Mouse (Mus musculus): ENCODE results near the gene Rnf168. TPM values are rescaled to one million over a fixed set of nuclear protein-coding genes. Genes with fewer than 3 reads are reported as not detected.
"Not testable (repeated sequence)": the region's sequence is repeated elsewhere in the genome, so short reads cannot be mapped to it uniquely, and the experiment has no call there.

Gene Rnf168
- total RNA-seq (2021): 29.1 and 33.9 TPM in 2 replicates
- long read RNA-seq, transcript Rnf168-201 (6 exons, 3,932 nt): major isoform, 11 of 16 reads
- long read RNA-seq, partial matches to known transcripts: 2 of 16 reads
- long read RNA-seq, other reads (novel, unspliced or antisense): 3 of 16 reads

DNA sequence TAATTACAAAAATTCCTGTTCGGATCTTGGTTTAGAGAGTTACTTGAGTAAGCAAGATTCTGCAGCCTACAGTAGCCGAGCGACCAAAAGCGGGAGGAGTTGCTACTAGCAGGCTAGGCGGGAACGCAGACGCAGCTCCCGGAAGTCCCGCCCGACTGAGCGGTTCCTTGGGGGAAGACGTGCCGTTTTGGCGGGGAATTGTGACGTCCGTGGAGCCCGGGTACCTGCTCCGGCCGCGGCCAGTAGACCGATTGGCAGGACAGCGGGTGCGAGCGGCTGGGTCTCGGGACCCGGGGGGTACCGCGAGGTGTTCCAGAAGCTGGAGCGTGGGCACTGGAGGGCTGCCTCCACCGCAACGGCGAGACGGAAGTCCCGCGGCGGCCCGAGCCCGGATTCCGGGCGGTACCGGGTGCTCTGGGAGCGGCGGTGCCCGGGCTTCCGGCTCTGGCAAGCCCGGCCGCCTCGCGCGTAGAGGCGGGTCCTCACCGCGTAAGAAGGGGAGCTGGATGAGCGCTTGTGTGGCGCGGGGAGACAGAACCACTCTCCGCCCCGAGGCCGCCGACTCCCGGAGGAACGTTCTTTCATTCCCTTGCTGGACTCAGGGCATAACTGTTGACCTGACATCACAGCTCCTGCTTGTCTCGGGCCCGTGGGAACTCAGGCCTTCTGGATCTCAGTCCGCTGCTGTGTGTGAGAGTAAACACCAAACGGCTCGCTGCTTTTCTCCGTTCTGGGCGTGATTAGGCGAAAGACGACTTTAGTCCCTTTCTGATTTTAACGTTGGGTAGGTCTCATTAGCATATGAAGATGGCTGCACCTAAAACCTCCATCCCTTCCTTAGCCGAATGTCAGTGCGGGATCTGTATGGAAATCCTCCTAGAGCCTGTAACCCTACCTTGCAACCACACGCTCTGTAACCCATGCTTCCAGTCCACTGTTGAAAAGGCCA lies at the start of gene Rnf168:
TSS of gene Rnf168 (plus strand) at position 152 of the 949 bp plus-strand sequence.
- peak; percentile 91 for DNase-seq

DNA sequence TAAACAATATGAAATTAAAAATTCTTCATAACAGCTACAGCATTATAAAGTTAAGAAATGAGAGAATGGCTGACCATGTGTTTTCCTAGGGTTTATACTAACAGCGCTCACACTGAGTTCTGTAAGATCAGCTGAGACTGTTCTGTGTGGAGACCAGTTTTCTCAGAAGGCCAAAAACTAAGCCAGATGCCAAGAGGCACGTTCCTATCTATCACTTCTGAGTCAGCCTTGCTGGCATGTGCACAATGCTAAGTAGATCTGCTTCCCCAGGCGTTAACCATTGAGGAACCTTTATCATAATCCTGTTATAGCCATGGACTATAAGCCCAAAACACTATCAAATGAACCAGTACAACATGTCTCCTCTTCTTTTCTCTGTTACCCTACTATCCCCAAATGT lies 45.2 kb upstream of the Rnf168 start:
- peak; percentile 45 for DNase-seq

DNA sequence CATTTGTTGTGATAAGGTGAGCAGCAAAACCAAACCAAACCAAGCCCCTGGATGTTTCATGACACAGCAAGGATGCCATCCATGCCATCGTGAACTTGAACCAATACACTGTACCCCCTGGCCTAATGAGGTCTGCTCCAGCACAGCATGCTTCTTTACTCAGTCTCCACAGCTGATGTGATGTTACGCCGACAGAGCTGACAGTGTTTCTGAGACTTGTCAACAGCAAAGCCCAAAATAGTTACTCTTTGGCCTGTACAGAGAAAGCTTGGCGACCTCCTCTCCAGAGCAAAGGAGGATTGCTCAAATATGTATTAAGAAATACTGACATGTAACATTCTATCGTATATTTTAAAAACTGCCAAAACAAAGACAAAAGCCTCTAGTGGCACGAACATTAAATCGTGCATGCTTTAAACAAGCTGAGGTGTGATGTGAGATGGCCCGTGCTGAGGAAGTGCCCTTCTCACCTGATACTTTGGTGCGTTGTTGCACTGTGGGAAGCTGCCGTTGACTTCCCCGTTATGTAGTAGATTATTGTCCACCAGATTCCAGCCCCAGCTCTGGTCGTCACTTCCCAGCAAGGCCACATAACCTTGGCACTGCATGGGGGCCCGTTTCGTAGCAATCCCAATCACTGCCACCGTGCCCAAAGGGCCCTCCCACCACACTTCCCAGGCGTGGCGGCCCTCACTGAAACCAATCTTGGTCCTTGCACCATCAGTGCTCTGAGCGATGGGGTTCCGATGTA lies 39.2 kb upstream of the Rnf168 start:
- DNase-seq: peak; percentile 22

DNA sequence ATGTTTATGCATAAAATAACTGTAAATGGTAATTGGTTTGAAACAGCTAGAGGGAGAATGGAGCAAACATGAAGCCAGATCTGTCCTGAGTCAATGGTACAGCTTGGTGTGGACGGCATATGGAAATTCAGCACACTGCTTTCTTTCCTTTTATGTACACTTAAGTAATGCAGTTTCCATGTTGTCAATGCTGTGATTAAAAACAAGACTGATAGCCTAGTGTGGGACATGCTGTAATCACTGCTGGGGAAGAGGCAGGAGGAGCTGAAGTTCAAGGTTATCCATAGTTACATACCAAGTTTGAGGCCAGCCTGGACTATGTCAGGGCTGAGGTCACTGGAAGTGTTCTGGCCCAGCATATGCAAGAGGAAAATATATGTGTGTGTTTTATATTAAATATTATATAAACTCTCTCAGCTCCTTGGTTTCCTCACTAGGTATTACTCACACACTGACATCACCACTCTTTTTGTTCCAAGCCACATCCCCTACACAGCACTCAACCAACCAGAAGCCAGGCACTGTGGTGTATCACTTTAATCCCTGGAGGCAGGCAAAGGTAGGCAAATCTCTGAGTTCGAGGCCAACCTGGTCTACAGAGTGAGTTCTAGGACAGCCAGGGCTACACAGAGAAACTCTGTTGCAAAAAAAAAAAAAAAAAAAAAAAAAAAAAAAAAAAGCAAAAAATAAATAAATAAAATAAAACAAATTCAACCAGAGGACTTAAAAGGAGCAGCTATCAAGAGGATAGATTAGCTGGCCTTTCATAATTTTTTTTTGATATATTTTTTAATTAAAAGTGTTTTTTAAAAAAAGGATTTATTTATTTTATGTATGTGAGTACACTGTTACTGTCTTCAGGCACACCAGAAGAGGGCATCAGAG lies 37.6 kb upstream of the Rnf168 start:
- DNase-seq: no peak

DNA sequence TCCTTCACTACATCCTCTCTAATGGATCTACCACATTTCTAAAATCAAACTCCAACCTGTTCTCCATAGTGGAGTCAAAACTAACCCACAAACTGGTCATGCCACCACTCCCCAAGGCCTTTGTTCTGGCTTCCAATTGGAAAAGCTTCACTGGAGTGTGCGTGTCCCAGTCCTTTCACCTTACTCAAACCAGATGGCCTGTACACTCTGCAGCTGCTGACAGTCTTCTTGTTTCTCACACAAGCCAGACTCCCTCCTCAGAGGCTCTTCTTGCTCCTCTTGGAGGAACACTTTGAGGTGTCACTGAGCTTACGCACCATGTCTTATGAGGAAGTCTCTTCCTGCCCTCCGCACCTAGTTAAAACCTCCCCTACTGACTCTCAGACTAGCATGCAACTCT lies 33.4 kb upstream of the Rnf168 start:
- no peak for DNase-seq

DNA sequence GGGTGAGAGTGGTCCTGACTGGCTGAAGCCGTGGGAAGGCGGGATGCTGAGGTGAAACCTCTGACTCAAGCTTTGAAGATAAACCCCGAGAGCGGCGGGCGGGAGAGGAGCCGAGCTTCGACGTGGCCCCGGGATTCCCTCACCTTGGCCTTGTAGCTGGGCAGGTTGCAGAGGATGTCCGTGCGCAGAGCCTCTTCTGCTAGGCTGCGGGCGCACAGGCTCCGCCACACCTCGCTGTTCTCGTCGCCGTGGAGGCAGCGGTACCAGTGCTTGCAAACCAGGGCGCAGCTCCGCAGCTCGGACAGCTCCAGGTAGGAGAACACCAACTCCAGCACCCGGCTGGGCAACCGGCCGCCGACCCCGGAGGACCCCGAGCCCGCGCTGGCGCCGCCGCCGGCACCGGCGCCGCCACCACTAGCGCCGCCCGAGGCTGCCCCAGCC lies 30.9 kb upstream of the Rnf168 start:
- peak; percentile 56 for DNase-seq

DNA sequence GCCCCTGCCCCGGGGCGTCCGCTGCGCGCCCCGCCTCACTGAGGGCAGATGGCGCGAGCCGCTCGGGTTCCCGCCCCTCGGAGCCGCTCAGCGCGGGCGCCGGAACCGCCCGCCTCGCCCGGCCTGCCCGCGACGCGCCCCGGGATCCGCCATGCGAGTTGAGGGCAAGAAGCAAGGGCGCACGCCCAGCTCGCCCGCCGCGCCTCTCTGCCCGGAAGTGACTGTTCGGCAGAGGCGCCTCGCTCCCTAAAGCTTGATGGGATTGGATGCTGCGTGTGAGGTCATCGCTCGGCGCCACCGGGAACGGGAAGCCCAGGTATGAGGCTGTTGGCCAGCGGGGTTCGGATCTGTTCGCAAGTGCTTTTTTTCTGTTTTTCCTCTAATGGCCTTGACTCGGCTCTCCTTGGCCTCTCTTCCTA lies 30.3 kb upstream of the Rnf168 start, which contains the start of the genes Fbxo45 and Wdr53:
TSS of gene Fbxo45 (minus strand) at position 207 of the 419 bp plus-strand sequence.
TSS of gene Wdr53 (plus strand) at position 276 of the 419 bp plus-strand sequence.
- DNase-seq: peak; percentile 97

DNA sequence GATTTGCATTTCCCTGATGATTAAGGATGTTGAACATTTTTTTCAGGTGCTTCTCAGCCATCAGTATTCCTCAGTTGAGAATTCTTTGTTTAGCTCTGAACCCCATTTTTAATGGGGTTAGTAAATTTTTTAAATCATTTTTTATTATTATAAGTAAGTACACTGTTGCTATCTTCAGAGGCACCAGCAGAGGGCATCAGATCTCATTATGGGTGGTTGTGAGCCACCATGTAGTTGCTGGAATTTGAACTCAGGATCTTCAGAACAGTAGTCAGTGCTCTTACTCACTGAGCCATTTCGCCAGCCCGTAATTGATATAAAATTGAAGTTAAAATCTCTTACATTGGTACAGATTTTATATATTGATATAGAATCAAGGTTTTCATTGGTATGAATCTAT lies 13.0 kb upstream of the Rnf168 start:
- peak; percentile 19 for DNase-seq

DNA sequence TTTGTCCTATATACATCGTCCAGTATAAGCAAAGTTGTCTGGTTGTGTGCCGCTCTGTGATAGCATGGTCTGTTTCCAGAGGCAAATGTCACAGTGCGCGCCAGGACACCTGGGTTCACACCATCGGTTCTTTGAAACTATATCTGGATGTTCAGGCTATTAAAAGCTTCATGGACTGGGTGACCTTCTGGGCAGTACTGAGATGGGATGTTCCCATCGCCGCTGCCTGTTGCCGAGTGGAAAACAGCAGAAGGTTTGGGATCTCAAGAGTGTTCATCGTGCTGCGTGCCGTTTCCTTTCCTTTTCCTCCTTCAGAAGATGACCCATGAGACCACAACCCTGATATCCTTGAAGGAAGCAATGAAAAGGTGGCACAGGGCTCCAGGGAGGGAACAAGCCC lies 6.0 kb upstream of the Rnf168 start, which contains the start of gene Smco1:
TSS of gene Smco1 (plus strand) at position 178 of the 400 bp plus-strand sequence.
- no peak for DNase-seq

DNA sequence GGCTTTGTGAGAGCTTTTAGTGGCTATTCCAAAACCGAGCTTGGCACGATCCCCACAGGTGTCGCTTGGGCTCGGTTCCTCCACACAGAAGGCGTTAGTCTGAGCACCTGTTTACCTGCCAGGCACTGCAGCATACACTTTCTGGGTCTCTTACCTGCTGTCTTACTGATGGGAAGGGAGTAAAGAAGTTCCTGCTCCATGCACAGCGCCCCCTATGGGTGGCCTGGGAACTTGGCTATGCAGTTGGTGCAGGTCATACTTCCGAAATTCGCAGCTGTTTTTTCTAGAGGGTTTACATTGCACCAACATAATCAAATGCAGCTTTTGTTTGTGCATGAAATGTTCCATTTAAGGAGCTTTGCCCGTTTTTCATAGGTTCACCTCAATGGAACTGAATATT lies 3.9 kb upstream of the Rnf168 start:
- DNase-seq: peak; percentile 5

DNA sequence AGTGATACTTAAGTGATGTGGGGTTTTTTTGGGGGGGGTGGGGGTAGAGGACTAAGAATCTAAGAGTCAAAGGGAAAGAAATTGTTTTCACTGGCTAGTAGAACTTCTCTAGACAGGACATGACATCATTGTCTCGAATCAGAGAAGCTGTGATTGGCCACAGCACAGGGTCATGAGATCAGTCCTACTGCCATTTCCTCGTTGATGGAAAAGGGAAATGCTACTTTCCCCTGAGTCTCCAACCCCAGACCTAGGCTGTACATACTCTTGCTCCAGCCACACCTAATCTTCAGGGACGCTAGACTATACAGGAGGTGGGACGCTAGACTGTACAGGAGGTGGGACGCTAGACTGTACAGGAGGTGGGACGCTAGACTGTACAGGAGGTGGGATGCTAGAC lies 2.2 kb upstream of the Rnf168 start:
- no peak for DNase-seq

DNA sequence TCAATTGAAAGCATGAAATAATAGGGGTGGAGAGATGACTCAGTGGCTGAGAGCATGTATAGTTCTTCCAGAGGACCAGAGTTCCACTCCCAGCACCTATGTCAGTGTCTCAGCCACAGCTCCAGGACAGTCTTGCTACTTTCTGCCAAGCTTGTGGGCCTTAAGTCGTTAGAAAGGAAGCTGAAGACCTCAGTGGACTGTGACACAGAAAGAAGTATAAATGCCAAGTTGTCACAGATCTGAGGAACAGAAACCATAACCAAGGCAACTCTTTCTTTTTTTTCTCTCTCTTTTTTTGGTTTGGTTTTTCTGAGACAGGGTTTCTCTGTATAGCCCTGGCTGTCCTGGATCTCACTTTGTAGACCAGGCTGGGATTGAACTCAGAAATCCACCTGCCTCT lies 1.4 kb upstream of the Rnf168 start:
- no peak for DNase-seq

DNA sequence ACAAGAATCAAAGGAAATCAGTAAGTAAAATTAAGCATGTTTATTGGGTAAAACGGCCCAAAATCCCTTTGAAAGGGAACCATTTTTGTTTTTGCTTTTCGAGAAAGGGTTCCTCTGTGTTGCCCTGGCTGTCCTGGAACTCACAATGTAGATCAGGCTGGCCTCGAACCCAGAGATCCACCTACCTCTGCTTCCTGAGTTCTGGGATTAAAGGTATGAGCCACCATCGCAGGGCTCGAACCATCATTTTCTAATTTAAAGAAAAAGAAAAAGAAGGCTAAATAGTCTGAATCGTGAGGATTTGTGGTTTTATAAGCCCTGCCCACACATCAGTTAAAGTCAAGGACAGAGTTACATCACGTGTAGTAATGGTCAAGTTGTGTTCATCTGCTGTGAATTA lies 1.1 kb downstream of the Rnf168 start:
- no peak for DNase-seq

DNA sequence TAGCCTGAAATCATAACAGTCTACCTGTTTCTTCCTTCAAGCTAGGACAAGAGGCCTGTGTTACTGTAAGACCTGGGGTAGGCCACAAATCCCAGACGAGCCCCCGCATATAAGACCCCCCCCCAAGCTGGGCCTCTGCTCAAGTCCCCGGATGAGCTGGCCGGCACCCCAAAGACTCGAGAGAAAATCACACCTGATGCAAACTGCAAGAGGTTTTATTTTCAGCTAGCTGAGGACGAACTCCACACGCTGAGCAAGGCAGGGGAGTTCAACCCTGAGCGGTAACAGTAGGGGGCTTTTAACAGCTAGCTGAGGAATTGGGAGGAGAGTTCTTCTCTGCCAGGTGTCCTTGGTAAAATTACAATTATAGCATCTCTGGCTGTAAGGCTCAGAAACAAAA lies 3.0 kb downstream of the Rnf168 start:
- no peak for DNase-seq

DNA sequence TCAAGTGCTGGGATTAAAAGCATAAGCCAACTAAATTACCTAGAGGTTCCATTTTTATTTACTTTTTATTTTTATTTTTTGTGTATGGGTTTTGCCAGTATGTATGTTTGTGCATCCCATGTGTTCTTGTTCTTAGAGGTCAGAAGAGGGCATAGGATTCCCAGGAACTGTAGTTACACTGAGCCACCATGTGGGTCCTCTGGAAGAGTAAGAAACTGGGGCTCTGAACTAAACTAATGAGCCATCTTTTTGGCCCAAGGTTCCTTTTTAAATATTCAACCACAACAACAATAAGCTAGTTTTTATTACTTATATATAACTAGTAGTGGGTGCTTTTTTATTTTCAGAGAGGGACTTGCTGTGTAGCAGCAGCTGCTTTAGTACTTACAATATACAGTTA lies 5.3 kb downstream of the Rnf168 start:
- no peak for DNase-seq

DNA sequence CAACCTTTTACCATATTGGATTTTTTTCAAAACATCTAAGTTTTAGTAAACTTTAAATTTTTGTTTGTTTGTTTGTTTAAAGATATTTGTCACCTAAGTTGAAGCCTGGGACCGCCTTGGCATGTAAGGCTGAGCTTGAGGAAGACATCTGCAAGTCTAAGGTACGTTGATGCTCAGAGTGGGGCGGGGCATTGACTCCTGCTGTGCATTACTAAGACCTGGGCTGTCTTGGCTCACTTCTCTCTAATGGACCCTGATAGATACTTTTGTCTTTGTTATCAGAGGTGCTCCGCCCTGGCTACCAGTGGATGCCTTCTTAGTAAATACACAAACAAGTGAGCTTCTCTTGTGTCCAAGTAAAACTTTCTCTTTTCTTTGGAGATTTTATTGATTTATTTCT lies 14.6 kb downstream of the Rnf168 start:
- DNase-seq: no peak

DNA sequence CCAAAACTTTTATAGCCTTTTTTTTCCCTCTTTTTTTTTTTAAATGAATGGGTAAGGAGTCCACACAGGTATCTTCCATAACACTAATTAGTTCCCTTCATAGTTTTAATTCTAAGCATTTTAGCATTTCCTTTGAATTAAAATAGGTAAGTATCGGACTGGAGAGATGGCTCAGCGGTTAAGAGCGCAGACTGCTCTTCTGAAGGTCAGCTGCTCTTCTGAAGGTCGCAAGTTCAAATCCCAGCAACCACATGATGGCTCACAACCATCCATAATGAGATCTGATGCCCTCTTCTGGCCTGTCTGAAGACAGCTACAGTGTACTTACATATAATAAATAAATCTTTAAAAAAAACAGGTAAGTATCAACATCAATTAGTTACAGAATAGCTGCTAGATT lies 22.4 kb downstream of the Rnf168 start:
- not testable (repeated sequence) for DNase-seq

DNA sequence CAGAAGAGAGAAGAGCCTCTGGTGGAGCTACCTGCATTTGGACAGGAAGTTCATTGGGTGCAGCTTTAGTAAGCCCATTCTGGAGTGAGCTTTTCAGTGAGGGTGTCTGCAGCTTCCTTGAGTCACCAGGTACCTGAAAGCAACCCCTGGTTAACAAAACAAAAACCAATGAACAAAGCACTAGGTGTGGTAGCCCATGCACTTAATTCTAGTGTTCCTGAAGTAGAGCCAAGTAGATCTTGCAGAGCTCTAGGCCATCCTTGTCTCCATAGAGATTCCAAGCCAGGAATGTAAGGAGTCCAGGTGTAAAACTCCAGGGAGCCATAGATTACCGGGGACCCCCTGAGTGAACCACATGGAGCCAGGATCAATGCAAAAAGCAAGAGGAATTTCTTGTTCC lies 25.8 kb downstream of the Rnf168 start:
- no peak for DNase-seq

DNA sequence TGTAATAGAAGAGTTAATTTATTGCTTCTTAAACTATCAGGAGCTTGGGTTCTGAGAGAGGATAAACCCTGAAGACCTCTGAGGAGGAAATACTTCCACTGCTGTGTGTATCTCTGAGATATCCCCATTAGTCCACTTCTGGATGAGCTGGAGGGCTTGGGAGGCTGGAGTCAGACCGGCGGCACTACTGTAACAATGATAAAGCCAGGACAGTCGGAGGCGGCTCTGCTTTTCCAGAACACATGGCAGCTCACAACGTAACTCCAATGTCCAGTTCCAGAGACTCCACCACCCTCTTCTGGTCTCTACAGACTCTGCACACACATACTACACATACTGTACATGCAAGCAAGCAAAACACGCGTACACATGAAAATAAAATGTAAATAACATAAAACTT lies 26.6 kb downstream of the Rnf168 start:
- DNase-seq: no peak

DNA sequence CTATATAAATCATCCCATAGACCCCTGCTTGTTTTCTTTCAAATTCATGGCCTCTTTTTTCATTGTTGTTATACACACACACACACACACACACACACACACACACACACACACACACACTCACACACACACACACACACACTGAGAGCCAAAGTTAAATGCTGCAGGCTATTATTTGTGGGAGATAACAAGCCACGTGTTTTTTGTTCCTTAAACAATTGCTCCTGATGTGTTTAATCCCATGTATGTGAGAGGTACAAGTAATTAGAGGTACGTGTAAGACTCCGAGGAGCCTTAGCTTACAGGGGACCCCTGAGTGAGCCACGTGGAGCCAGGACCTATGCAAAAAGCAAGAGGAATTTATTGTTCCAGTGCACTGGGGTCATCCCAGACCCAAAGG lies 34.7 kb downstream of the Rnf168 start:
- no peak for DNase-seq

DNA sequence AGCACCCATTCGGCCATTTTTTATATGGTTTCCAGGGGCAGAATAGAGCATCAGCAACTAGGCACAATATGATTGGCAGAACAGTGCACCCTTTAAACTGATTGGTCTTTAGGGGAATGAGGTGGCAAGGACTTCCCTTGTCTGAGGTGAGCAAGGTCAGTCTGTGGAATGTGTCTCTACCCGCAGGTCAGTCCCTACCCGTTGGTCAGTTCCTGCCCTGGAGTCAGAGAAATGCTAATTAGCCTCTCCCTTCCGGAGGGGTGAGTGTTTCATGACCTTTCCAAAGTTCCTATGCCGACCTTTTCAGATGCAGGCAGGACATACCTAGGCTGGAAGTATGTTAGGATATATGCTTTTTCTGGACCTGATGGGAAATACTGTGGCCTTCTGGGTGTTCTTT lies 35.1 kb downstream of the Rnf168 start:
- no peak for DNase-seq

DNA sequence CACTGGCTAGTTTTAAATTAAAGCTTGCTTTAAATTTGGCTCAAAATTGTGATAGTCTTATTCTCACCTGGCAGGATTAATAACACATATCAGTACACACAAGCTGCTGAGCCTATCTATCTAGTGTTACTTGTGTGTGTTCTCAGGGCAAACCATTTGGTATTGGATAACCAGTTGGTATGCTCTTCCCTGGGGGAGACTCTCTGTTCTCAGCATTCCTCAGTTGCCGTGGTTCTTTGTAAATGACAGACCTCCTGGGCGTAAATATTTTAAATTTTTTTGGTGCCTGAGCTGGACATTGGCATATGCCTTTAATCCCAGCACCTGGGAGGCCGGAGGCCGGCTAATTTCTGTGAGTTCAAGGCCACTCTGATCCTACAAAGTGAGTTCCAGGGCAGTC lies 35.6 kb downstream of the Rnf168 start:
- DNase-seq: no peak

Measured in adrenal gland, postnatal 25 days (tissue).